Mouse (Mus musculus) kidney, adult 2 months (tissue): Measurements from ENCODE around the gene Pfn2. TPM values are rescaled to one million over a fixed set of nuclear protein-coding genes. Genes with fewer than 3 reads are reported as not detected.
"Not testable (repeated sequence)": the region's sequence is repeated elsewhere in the genome, so short reads cannot be mapped to it uniquely, and the experiment has no call there.

ENCODE experiments used
- DNase-seq: peaks from one replicate; pipeline ENCODE4 v3.0.0; 2021
- H3K27ac ChIP-seq: fragments of 200-500 bp; 2 replicates; pipeline ENCODE4 v1.5.1; 2012; ENCODE audit warnings: low read depth, low read length, control low read depth, inconsistent platforms; ENCODE audit not compliant: insufficient read depth
- H3K27me3 ChIP-seq: fragments of 200-500 bp; replicated peaks from 2 replicates; pipeline ENCODE4 v1.6.1; 2012; ENCODE audit warnings: mild to moderate bottlenecking, moderate library complexity, low read length, inconsistent platforms; ENCODE audit not compliant: control insufficient read depth, insufficient read depth
- H3K36me3 ChIP-seq: fragments of 200-500 bp; 2 replicates; pipeline ENCODE4 v1.6.1; 2012; ENCODE audit warnings: mild to moderate bottlenecking, moderate library complexity, low read length, inconsistent platforms; ENCODE audit not compliant: control insufficient read depth, insufficient read depth
- H3K4me1 ChIP-seq: fragments of 200-500 bp; 2 replicates; pipeline ENCODE4 v1.6.1; 2011; ENCODE audit warnings: low read length; ENCODE audit not compliant: control insufficient read depth, insufficient read depth
- H3K4me3 ChIP-seq: fragments of 200-500 bp; 2 replicates; pipeline ENCODE4 v1.5.1; 2011; ENCODE audit warnings: mild to moderate bottlenecking, low read depth, low read length, control low read depth; ENCODE audit not compliant: insufficient read depth
- CTCF ChIP-seq: fragments of 200-500 bp; conservative IDR thresholded peaks from 2 replicates; pipeline ENCODE4 v1.5.1; 2011; ENCODE audit warnings: low read depth, mild to moderate bottlenecking, control low read depth, low read length, moderate library complexity, mixed read lengths; ENCODE audit not compliant: insufficient read depth, insufficient read length
- POLR2A ChIP-seq: fragments of 200-500 bp; IDR thresholded peaks from one replicate; pipeline ENCODE4 v1.6.1; 2011; ENCODE audit warnings: low read depth, low read length, control low read depth
- WGBS: fragments of 180-500 bp; shearing (Covaris S2); methylation state at CpG from one replicate; pipeline ENCODE4 v1.1.7; 2018; 5-methylcytosine and 5-hydroxymethylcytosine counted together
- polyA plus RNA-seq: library from polyadenylated mRNA; depleted of rRNA; stranded (reverse); fragments of >200 nt; gene quantifications from 2 replicates; pipeline ENCODE4 v1.2.3, GENCODE M21; 2012; rRNA removed

Gene Pfn2
- polyA plus RNA-seq, 1 experiment: 37.4 TPM

DNA sequence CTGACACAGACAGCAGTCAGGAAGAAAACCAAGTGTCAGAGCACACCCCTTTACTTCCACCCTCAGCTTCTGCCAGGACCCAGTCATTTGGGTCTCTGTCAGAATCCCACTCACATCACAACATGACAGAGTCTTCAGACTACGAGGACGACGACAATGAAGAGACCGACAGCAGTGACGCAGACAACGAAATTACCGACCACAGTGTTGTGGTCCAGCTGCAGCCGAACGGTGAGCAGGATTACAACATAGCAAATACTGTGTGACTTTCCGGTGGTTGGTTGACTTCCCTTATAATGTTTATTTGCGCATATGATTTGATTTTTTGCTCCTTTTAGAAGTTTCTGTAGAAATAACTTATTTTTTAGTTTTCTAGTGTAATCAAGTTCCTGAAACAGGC is 14.3 kb downstream of the Pfn2 start:
- Histone ChIP-seq H3K27ac (no peak overlapping the region), H3K4me3 (no peak overlapping the region), H3K4me1 (no peaks in the 10 kb centered on the region), H3K27me3 (no peaks in the 10 kb centered on the region), H3K36me3 (peaks cover 3% of the 10 kb centered on the region)
- 95% methylated on average over 11 of the region's 11 CpGs for WGBS
- DNase-seq: no peak
- TF ChIP-seq POLR2A (no peak), CTCF (no peak)

- TF ChIP-seq POLR2A (no peak), CTCF (no peak)
- no peaks in the 10 kb centered on the region for H3K27me3 ChIP-seq
- peaks cover 3% of the 10 kb centered on the region for H3K36me3 ChIP-seq
- DNase-seq: no peak
- 98% methylated on average over 3 of the region's 3 CpGs for WGBS
- no peaks in the 10 kb centered on the region for H3K4me1 ChIP-seq
- no peak overlapping the region for H3K4me3 ChIP-seq
- no peak overlapping the region for H3K27ac ChIP-seq
Measured at GRCm38 (mm10) chr3:57825866-57826265, 22.0 kb downstream of the Pfn2 start.

DNA sequence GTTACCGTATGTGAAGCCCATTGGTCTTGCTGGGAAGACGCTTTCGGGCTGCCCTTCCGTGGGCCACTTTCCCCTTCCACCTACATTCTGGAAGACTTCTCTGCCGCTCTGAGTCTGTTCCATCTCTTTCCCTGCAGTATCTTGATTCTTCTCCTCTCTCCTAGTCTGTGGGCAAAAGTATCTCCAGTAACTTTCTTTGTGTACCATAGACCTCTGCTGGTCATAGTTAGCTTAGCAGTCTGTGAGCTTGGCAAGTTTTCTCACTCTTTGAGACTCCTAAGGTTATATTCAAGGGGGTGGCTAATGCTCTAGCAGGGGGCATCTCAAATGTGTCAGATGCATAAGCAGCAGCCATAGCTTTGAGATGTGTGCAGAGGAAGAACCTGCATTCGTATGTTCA is 32.4 kb downstream of the Pfn2 start:
- WGBS: 80% methylated on average over 6 of the region's 6 CpGs
- no peak overlapping the region for H3K4me3 ChIP-seq
- peak; percentile 17 for DNase-seq
- H3K36me3 ChIP-seq: no peaks in the 10 kb centered on the region; the same call in 1 of the 2 replicates
- TF ChIP-seq CTCF: no peak
- TF ChIP-seq POLR2A: no peak
- H3K4me1 ChIP-seq: no peaks in the 10 kb centered on the region
- no peak overlapping the region for H3K27ac ChIP-seq
- H3K27me3 ChIP-seq: no peaks in the 10 kb centered on the region

- not testable (repeated sequence) for H3K27me3 ChIP-seq, H3K4me1 ChIP-seq, H3K36me3 ChIP-seq, DNase-seq, H3K4me3 ChIP-seq, H3K27ac ChIP-seq
- 23% methylated on average over 6 of the region's 6 CpGs for WGBS
Measured at GRCm38 (mm10) chr3:57795071-57795470, 52.8 kb downstream of the Pfn2 start.

Other genes starting within 250 kb of the Pfn2 start
- 24.2 and 26.1 TPM in 2 replicates for gene Commd2, start 196.4 kb downstream of the Pfn2 start, polyA plus RNA-seq
- gene Ankub1, start 155.3 kb downstream of the Pfn2 start, polyA plus RNA-seq: not detected in 2 replicates
- 128 and 151 TPM in 2 replicates for gene Rnf13, start 112.0 kb downstream of the Pfn2 start, polyA plus RNA-seq